Mouse (Mus musculus): Measurements from ENCODE around the gene Foxa1. TPM values are rescaled to one million over a fixed set of nuclear protein-coding genes. Genes with fewer than 3 reads are reported as not detected.

Foxa1 gene
- total RNA-seq, 2 experiments from 2014 or later, result not detected

- H3K4me3 ChIP-seq, result no peak overlapping the region
- DNase-seq, result no peak
- no peak overlapping the region for H3K27ac ChIP-seq
- intact Hi-C loops (cut with DNase I), result loop anchor here (5.0 kb wide), 1 partner anchor 266 kb away; no protein-coding TSS in a partner anchor
- no peak for TF ChIP-seq CTCF (IDR thresholded peaks at IDR 0.05)
These were observed 1.8 kb upstream of the Foxa1 start for GRCm38 (mm10) chr12:57548352-57548980.

DNA sequence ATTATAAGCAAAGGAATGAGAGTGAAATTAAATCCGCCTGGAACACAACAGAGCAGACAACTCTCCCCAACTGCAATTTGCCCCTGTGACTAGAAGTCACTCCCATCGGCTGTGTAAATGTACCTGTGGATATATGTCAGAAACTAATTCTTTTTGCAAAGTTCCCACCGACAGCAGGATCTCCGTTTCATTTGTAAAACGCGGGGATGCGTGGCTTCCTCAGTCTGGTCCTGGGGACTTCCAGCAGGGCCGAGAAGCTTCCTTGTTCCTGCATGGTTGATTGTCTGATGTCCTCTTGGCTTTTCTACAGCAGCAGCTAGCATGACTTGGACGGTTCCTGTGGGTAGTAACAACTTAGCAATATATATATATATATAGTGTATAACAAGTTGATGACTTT, 1.2 kb upstream of the Foxa1 start:
- no peak overlapping the region for H3K4me3 ChIP-seq
- H3K27ac ChIP-seq, result no peak overlapping the region
- intact Hi-C loops (cut with DNase I), result loop anchor here (5.0 kb wide), 1 partner anchor 266 kb away; no protein-coding TSS in a partner anchor
- DNase-seq, result no peak
- TF ChIP-seq CTCF (IDR thresholded peaks at IDR 0.05), result no peak

- peak; percentile 34 for DNase-seq
- no peak for TF ChIP-seq CTCF (IDR thresholded peaks at IDR 0.05)
- H3K4me3 ChIP-seq, result peak overlapping the region; percentile 69
- intact Hi-C loops (cut with DNase I), result loop anchor here (5.0 kb wide), 1 partner anchor 263 kb away; no protein-coding TSS in a partner anchor
- H3K27ac ChIP-seq, result no peak overlapping the region
These were observed 1.1 kb downstream of the Foxa1 start for GRCm38 (mm10) chr12:57545371-57546241.

DNA sequence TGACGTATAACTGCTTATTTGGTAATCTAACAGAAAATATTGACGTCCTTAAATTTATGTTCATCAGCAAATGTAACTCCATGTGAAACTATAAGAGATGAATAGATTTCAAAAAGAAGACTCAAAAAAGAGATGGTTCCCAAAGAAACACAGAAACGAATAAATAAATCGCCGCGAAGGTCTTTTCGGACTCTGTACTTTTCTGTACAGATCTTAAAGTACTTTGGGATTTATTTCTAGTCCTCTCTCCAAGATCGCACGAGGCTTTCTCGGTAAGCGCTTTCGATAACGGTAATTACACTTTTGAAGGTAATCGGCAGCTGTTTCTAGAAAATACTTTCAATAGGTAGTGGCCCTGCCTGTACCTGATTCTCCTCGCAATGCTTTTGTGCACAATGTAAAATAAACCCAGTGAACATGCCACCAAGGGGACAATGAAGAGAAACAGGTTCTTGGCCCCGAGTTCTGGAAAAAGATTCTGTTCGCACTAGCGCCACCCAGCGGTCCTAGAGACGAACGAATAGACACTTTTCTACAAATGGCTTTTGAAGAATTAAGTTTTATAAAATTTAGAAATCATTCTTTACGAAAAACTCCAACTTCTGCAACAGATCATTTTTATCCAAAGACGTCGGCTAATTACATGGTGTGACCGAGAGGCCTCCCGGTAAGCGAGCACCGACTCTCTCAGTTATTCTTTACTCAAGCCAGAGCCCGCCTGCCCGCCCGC, 1.9 kb downstream of the Foxa1 start:
- Histone ChIP-seq H3K27ac (no peak overlapping the region), H3K4me3 (peak overlapping the region; percentile 69)
- TF ChIP-seq CTCF (IDR thresholded peaks at IDR 0.05), result peak; percentile 59
- peak; percentile 42 for DNase-seq
- intact Hi-C loops (cut with DNase I), result loop anchor here (5.0 kb wide), 1 partner anchor 263 kb away; no protein-coding TSS in a partner anchor

DNA sequence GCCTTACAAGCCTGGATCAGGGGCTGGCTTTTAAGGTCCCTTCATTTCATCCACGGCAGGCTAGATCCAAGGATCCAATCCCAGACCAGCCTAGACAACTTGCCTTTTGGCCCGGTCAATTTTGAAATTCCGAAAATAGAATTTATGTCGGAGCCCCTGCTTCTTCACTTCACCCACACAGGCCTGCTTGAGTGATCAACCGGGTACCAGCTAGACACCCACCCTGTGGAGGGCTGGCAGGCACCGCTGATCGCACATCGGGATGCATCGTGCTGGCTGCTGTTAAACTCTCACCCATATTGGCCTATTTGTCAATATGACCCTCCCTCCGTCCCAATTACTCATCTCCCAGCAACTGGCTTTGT, 3.1 kb downstream of the Foxa1 start:
- H3K27ac ChIP-seq, result no peak overlapping the region
- TF ChIP-seq CTCF (IDR thresholded peaks at IDR 0.05), result no peak
- DNase-seq, result no peak
- intact Hi-C loops (cut with DNase I), result no loop called here
- no peak overlapping the region for H3K4me3 ChIP-seq

DNA sequence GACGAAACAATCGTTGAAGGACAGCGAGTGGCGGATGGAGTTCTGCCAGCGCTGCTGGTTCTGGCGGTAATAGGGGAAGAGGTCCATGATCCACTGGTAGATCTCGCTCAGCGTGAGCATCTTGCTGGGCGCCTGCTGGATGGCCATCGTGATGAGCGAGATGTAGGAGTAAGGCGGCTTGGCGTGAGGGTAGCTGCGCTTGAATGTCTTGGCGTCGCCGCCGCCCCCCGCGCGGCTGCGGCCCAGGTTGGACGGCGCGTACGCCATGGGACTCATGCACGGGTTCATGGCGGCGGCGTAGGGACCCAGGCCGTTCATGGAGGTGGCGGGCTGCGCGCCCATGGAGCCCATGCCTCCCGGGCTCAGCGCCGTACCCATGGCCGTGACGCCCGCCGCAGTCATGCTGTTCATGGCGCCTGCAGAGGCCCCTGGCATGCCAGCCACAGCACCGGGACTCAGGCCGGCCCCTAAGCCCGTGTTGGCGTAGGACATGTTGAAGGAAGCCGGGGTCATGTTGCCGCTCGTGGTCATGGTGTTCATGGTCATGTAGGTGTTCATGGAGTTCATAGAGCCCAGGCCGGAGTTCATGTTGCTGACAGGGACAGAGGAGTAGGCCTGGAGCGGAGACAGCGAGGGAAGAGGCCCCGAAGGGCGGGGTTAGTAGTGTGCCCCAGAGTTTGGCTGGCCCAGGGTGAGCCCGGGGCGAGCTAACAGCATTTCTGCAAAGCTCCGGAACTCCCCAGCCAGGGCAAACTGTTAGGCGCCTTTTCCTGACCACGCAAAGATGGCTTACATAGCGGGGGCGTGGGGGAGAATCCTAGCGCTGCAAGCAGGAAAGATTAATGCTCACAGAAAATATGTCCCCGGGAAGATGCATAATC, 3.7 kb downstream of the Foxa1 start:
- DNase-seq, result no peak
- Histone ChIP-seq H3K4me3 (no peak overlapping the region), H3K27ac (no peak overlapping the region)
- intact Hi-C loops (cut with DNase I), result no loop called here
- TF ChIP-seq CTCF (IDR thresholded peaks at IDR 0.05), result no peak

DNA sequence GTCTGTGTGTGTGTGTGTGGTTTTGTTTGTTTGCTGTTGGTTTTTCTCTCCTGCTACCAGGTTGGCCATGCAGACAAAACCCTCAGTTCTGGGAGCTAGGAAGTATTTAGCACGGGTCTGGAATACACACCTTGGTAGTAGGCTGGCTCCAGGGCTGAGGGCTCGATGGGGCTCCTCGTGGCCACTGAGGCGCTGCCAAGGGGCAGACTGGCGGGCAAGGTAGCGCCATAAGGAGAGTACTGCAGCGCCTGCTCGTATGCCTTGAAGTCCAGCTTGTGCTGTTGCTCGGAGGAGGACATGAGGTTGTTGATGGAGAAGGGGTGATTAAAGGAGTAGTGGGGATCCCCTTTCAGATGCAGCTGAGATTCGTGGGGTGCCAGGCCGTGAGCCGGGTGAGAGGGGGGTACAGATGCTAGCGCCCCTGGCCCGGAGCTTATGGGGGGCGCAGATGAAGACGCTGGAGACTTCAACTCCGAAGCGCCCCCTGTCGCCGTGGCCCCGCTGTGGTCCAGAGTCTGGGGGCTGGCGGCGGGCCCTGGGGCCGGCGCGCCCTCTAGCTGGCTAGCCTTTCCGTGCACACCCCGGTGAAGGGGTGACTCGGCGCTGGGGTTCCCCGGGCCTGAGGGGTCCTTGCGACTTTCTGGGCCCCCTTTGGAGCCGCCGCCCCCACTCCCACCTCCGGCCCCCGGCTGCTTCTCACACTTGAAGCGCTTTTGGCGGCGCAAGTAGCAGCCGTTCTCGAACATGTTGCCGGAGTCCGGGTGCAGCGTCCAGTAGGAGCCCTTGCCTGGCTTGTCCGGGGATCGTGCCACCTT, 4.6 kb downstream of the Foxa1 start:
- no peak for DNase-seq
- H3K27ac ChIP-seq, result no peak overlapping the region
- no peak overlapping the region for H3K4me3 ChIP-seq
- intact Hi-C loops (cut with DNase I), result no loop called here
- TF ChIP-seq CTCF (IDR thresholded peaks at IDR 0.05), result 0 out of 2 replicates have a peak, but pooled peaks have one; percentile 6

DNA sequence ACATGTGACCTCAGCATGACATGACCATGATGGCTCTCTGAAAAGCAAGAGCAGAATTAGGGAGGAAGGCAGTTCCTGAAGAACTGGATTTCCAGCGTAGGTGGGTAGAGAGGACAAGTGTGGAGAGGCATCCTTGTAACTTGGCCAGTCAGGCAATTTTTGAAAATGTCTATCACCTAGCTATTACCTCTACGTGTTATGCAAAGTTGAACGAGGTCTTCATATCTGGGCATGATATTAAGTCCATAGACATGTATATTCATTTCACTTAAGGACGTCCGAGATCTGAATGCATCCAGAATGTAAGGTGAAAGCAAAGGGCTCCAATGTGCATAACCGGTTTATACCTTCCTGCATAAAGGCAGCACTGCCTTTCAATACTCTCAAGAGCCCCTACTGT, 5.6 kb downstream of the Foxa1 start:
- intact Hi-C loops (cut with DNase I), result no loop called here
- Histone ChIP-seq H3K27ac (no peak overlapping the region), H3K4me3 (no peak overlapping the region)
- no peak for TF ChIP-seq CTCF (IDR thresholded peaks at IDR 0.05)
- DNase-seq, result no peak

DNA sequence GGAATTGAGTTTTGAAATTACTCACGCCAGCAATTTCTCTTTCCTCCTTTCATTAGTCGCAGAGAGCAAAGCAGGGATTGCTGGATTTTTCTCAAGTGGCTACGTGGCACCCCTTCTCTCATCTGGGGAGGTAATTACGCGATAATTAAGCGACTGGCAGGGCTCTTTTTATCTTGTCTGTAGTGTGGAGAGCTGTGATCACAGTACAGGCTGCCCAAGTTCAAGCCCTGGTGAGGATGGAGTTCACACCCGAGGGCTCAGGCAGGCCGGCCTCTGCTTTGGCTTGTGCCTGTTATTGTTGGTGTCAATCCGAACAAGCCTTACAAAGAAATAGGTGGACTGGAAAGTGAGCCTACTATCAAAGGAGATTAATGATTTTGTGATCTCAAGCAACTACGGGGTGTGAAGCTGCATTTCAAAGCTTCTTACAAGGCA, 7.1 kb downstream of the Foxa1 start:
- Histone ChIP-seq H3K4me3 (peak overlapping the region; percentile 54), H3K27ac (no peak overlapping the region)
- intact Hi-C loops (cut with DNase I), result no loop called here
- no peak for DNase-seq
- no peak for TF ChIP-seq CTCF (IDR thresholded peaks at IDR 0.05)

- DNase-seq, result no peak
- peak overlapping the region; percentile 54 for H3K4me3 ChIP-seq
- intact Hi-C loops (cut with DNase I), result no loop called here
These were observed 7.8 kb downstream of the Foxa1 start for GRCm38 (mm10) chr12:57538588-57539550.

More at GRCm38 (mm10) chr12:57538588-57539550, 7.8 kb downstream of the Foxa1 start:
- no peak for TF ChIP-seq CTCF (IDR thresholded peaks at IDR 0.05)
- H3K27ac ChIP-seq, result no peak overlapping the region
